Mouse (Mus musculus): Measurements from ENCODE around the gene Tmtc2. TPM values are rescaled to one million over a fixed set of nuclear protein-coding genes. Genes with fewer than 3 reads are reported as not detected.
A peak's percentile ranks its signal among the peaks of the same experiment; 100 is the strongest.

Tmtc2 gene
- polyA plus RNA-seq, 1 experiment from 2014 or later = 8.1 TPM

- Histone ChIP-seq H3K36me3 (ENCODE audit: control insufficient read depth, insufficient read depth, low read length) (no peaks in the 10 kb centered on the region), H3K27ac (replicated peaks; ENCODE audit: low read depth, low read length) (no peak overlapping the region), H3K4me1 (ENCODE audit: control insufficient read depth, insufficient read depth, low read length) (no peaks in the 10 kb centered on the region), H3K9ac (replicated peaks; ENCODE audit: low read length) (no peak overlapping the region), H3K9me3 (ENCODE audit: control insufficient read depth, low read length) (no peaks in the 10 kb centered on the region), H3K4me2 (ENCODE audit: low read length) (no peak overlapping the region), H3K27me3 (ENCODE audit: control insufficient read depth, insufficient read depth, low read length) (no peaks in the 10 kb centered on the region), H3K4me3 (replicated peaks; ENCODE audit: low read depth, low read length) (no peak overlapping the region)
- WGBS = 89% methylated on average over 4 of the region's 4 CpGs
- DNase-seq = no peak
- ATAC-seq (ENCODE audit: low FRiP score, low TSS enrichment) = no peak
These were observed 73.8 kb downstream of the Tmtc2 start for GRCm38 (mm10) chr10:105500482-105500881.

- H3K36me3 ChIP-seq (ENCODE audit: control insufficient read depth, insufficient read depth, low read length) = no peaks in the 10 kb centered on the region
- no peaks in the 10 kb centered on the region for H3K4me1 ChIP-seq (ENCODE audit: control insufficient read depth, insufficient read depth, low read length)
- no peak for DNase-seq
- no peak overlapping the region for H3K27ac ChIP-seq (replicated peaks; ENCODE audit: low read depth, low read length)
- H3K9me3 ChIP-seq (ENCODE audit: control insufficient read depth, low read length) = no peaks in the 10 kb centered on the region
- 87% methylated on average over 6 of the region's 6 CpGs for WGBS
- no peak overlapping the region for H3K4me3 ChIP-seq (replicated peaks; ENCODE audit: low read depth, low read length)
- no peaks in the 10 kb centered on the region for H3K27me3 ChIP-seq (ENCODE audit: control insufficient read depth, insufficient read depth, low read length)
- H3K4me2 ChIP-seq (ENCODE audit: low read length) = no peak overlapping the region
- ATAC-seq (ENCODE audit: low FRiP score, low TSS enrichment) = no peak
- H3K9ac ChIP-seq (replicated peaks; ENCODE audit: low read length) = no peak overlapping the region
These were observed 79.0 kb downstream of the Tmtc2 start for GRCm38 (mm10) chr10:105495248-105495647.

- Histone ChIP-seq H3K9me3 (ENCODE audit: control insufficient read depth, low read length) (no peaks in the 10 kb centered on the region), H3K27ac (replicated peaks; ENCODE audit: low read depth, low read length) (no peak overlapping the region), H3K36me3 (ENCODE audit: control insufficient read depth, insufficient read depth, low read length) (no peaks in the 10 kb centered on the region), H3K27me3 (ENCODE audit: control insufficient read depth, insufficient read depth, low read length) (no peaks in the 10 kb centered on the region), H3K4me1 (ENCODE audit: control insufficient read depth, insufficient read depth, low read length) (no peaks in the 10 kb centered on the region), H3K9ac (replicated peaks; ENCODE audit: low read length) (no peak overlapping the region), H3K4me3 (replicated peaks; ENCODE audit: low read depth, low read length) (no peak overlapping the region), H3K4me2 (ENCODE audit: low read length) (no peak overlapping the region)
- 62% methylated on average over 4 of the region's 4 CpGs for WGBS
- no peak for ATAC-seq (ENCODE audit: low FRiP score, low TSS enrichment)
- DNase-seq = no peak
These were observed 81.8 kb downstream of the Tmtc2 start for GRCm38 (mm10) chr10:105492485-105492884.

GRCm38 (mm10) chr10:105490748-105491147, 83.5 kb downstream of the Tmtc2 start:
- H3K9me3 ChIP-seq (ENCODE audit: control insufficient read depth, low read length) = no peaks in the 10 kb centered on the region
- H3K36me3 ChIP-seq (ENCODE audit: control insufficient read depth, insufficient read depth, low read length) = no peaks in the 10 kb centered on the region
- H3K27ac ChIP-seq (replicated peaks; ENCODE audit: low read depth, low read length) = no peak overlapping the region
- H3K4me3 ChIP-seq (replicated peaks; ENCODE audit: low read depth, low read length) = no peak overlapping the region
- no peak for ATAC-seq (ENCODE audit: low FRiP score, low TSS enrichment)
- H3K9ac ChIP-seq (replicated peaks; ENCODE audit: low read length) = no peak overlapping the region
- H3K4me1 ChIP-seq (ENCODE audit: control insufficient read depth, insufficient read depth, low read length) = no peaks in the 10 kb centered on the region; the same call in 1 of the 2 replicates
- DNase-seq = no peak
- no peak overlapping the region for H3K4me2 ChIP-seq (ENCODE audit: low read length)
- no peaks in the 10 kb centered on the region for H3K27me3 ChIP-seq (ENCODE audit: control insufficient read depth, insufficient read depth, low read length)
- WGBS = 79% methylated on average over 4 of the region's 4 CpGs

- Histone ChIP-seq H3K4me3 (replicated peaks; ENCODE audit: low read depth, low read length) (no peak overlapping the region), H3K9ac (replicated peaks; ENCODE audit: low read length) (no peak overlapping the region), H3K9me3 (ENCODE audit: control insufficient read depth, low read length) (no peaks in the 10 kb centered on the region), H3K4me2 (ENCODE audit: low read length) (peak overlapping the region; percentile 32), H3K36me3 (ENCODE audit: control insufficient read depth, insufficient read depth, low read length) (no peaks in the 10 kb centered on the region), H3K27ac (replicated peaks; ENCODE audit: low read depth, low read length) (no peak overlapping the region), H3K27me3 (ENCODE audit: control insufficient read depth, insufficient read depth, low read length) (no peaks in the 10 kb centered on the region), H3K4me1 (ENCODE audit: control insufficient read depth, insufficient read depth, low read length) (no peaks in the 10 kb centered on the region; the same call in 1 of the 2 replicates)
- peak; percentile 59; the same call in 1 of the 2 replicates for ATAC-seq (ENCODE audit: low FRiP score, low TSS enrichment)
- DNase-seq = no peak
- 34% methylated on average over 14 of the region's 14 CpGs for WGBS
These were observed 84.1 kb downstream of the Tmtc2 start for GRCm38 (mm10) chr10:105489970-105490735.

- Histone ChIP-seq H3K9ac (replicated peaks; ENCODE audit: low read length) (no peak overlapping the region), H3K36me3 (ENCODE audit: control insufficient read depth, insufficient read depth, low read length) (no peaks in the 10 kb centered on the region), H3K4me1 (ENCODE audit: control insufficient read depth, insufficient read depth, low read length) (peaks cover 4% of the 10 kb centered on the region; the same call in 1 of the 2 replicates), H3K27ac (replicated peaks; ENCODE audit: low read depth, low read length) (no peak overlapping the region), H3K27me3 (ENCODE audit: control insufficient read depth, insufficient read depth, low read length) (no peaks in the 10 kb centered on the region), H3K9me3 (ENCODE audit: control insufficient read depth, low read length) (no peaks in the 10 kb centered on the region), H3K4me2 (ENCODE audit: low read length) (no peak overlapping the region), H3K4me3 (replicated peaks; ENCODE audit: low read depth, low read length) (no peak overlapping the region)
- DNase-seq (no peak), ATAC-seq (ENCODE audit: low FRiP score, low TSS enrichment) (no peak; the same call in 1 of the 2 replicates)
- 12% methylated on average over 4 of the region's 4 CpGs for WGBS
These were observed 87.3 kb downstream of the Tmtc2 start for GRCm38 (mm10) chr10:105486977-105487376.

- no peak overlapping the region for H3K27ac ChIP-seq (replicated peaks; ENCODE audit: low read depth, low read length)
- no peak overlapping the region for H3K4me2 ChIP-seq (ENCODE audit: low read length)
- peaks cover 4% of the 10 kb centered on the region; the same call in 1 of the 2 replicates for H3K4me1 ChIP-seq (ENCODE audit: control insufficient read depth, insufficient read depth, low read length)
- no peaks in the 10 kb centered on the region for H3K9me3 ChIP-seq (ENCODE audit: control insufficient read depth, low read length)
- no peaks in the 10 kb centered on the region for H3K27me3 ChIP-seq (ENCODE audit: control insufficient read depth, insufficient read depth, low read length)
- ATAC-seq (ENCODE audit: low FRiP score, low TSS enrichment) (peak; percentile 43; the same call in 1 of the 2 replicates), DNase-seq (no peak)
- WGBS = 18% methylated on average over 2 of the region's 2 CpGs
- H3K36me3 ChIP-seq (ENCODE audit: control insufficient read depth, insufficient read depth, low read length) = no peaks in the 10 kb centered on the region
- no peak overlapping the region for H3K4me3 ChIP-seq (replicated peaks; ENCODE audit: low read depth, low read length)
- H3K9ac ChIP-seq (replicated peaks; ENCODE audit: low read length) = no peak overlapping the region
These were observed 89.7 kb downstream of the Tmtc2 start for GRCm38 (mm10) chr10:105484355-105485094.

GRCm38 (mm10) chr10:105479771-105480170, 94.5 kb downstream of the Tmtc2 start:
- WGBS = 47% methylated on average over 11 of the region's 11 CpGs
- no peak overlapping the region for H3K9ac ChIP-seq (replicated peaks; ENCODE audit: low read length)
- no peak for DNase-seq
- no peaks in the 10 kb centered on the region for H3K9me3 ChIP-seq (ENCODE audit: control insufficient read depth, low read length)
- no peak overlapping the region for H3K27ac ChIP-seq (replicated peaks; ENCODE audit: low read depth, low read length)
- ATAC-seq (ENCODE audit: low FRiP score, low TSS enrichment) = no peak
- no peak overlapping the region for H3K4me2 ChIP-seq (ENCODE audit: low read length)
- peaks cover 2% of the 10 kb centered on the region; the same call in 1 of the 2 replicates for H3K4me1 ChIP-seq (ENCODE audit: control insufficient read depth, insufficient read depth, low read length)
- no peak overlapping the region for H3K4me3 ChIP-seq (replicated peaks; ENCODE audit: low read depth, low read length)
- H3K27me3 ChIP-seq (ENCODE audit: control insufficient read depth, insufficient read depth, low read length) = no peaks in the 10 kb centered on the region
- no peaks in the 10 kb centered on the region for H3K36me3 ChIP-seq (ENCODE audit: control insufficient read depth, insufficient read depth, low read length)
